Mouse (Mus musculus) frontal cortex, postnatal 14 days (tissue): ENCODE data around the gene Sirt7.
A peak's percentile ranks its signal among the peaks of the same experiment; 100 is the strongest.
"Not testable (repeated sequence)": the region's sequence is repeated elsewhere in the genome, so short reads cannot be mapped to it uniquely, and the experiment has no call there.

Experiments used
- DNase-seq, 2 experiments: peaks; one replicate each; pipeline ENCODE4 v3.0.0; 2022; ENCODE audit warnings: low spot score in 2 of 2

Sirt7 gene

GRCm38 (mm10) chr11:120588531-120588930 is 36.5 kb downstream of the Sirt7 start:
- DNase-seq: no peak

- no peak for DNase-seq
These were observed 41.1 kb downstream of the Sirt7 start for GRCm38 (mm10) chr11:120583937-120584336.

- DNase-seq: not testable (repeated sequence)
These were observed 42.1 kb downstream of the Sirt7 start for GRCm38 (mm10) chr11:120582982-120583293.

- no peak for DNase-seq
These were observed 42.6 kb downstream of the Sirt7 start for GRCm38 (mm10) chr11:120582268-120582981.

- peak; percentile 82 to 87 for DNase-seq
These were observed 43.4 kb downstream of the Sirt7 start, which contains the start of gene Arhgdia for GRCm38 (mm10) chr11:120581490-120582267. TSS of gene Arhgdia (minus strand) at chr11:120581624.

- DNase-seq: no peak
These were observed 44.1 kb downstream of the Sirt7 start for GRCm38 (mm10) chr11:120580871-120581331.

GRCm38 (mm10) chr11:120580190-120580589 is 44.9 kb downstream of the Sirt7 start:
- DNase-seq: no peak

GRCm38 (mm10) chr11:120579316-120580107 is 45.5 kb downstream of the Sirt7 start:
- peak; percentile 43 to 65 for DNase-seq

- DNase-seq: no peak
These were observed 46.3 kb downstream of the Sirt7 start for GRCm38 (mm10) chr11:120578694-120579243.

- DNase-seq: no peak
These were observed 46.9 kb downstream of the Sirt7 start for GRCm38 (mm10) chr11:120578024-120578693.

GRCm38 (mm10) chr11:120577211-120578023 is 47.6 kb downstream of the Sirt7 start:
- no peak for DNase-seq

- DNase-seq: no peak
These were observed 48.6 kb downstream of the Sirt7 start for GRCm38 (mm10) chr11:120576365-120576981.

- DNase-seq: no peak
These were observed 49.1 kb downstream of the Sirt7 start for GRCm38 (mm10) chr11:120575940-120576339.

GRCm38 (mm10) chr11:120575046-120575445 is 50.0 kb downstream of the Sirt7 start:
- DNase-seq: no peak

- no peak for DNase-seq
These were observed 50.8 kb downstream of the Sirt7 start for GRCm38 (mm10) chr11:120574278-120574600.

- no peak for DNase-seq
These were observed 51.3 kb downstream of the Sirt7 start for GRCm38 (mm10) chr11:120573585-120574277.

- DNase-seq: peak; percentile 100
These were observed 52.1 kb downstream of the Sirt7 start, which contains the start of gene P4hb for GRCm38 (mm10) chr11:120572752-120573584. TSS of gene P4hb (minus strand) at chr11:120573253.

GRCm38 (mm10) chr11:120572417-120572751 is 52.7 kb downstream of the Sirt7 start:
- no peak for DNase-seq
